Mouse (Mus musculus): ENCODE data around the gene Ndufb8. TPM values are rescaled to one million over a fixed set of nuclear protein-coding genes. Genes with fewer than 3 reads are reported as not detected.

Ndufb8 gene
- total RNA-seq (2021), result 1,000 to 10,000 TPM; 1,010 to 1,034 TPM
- long read RNA-seq, experiment 1, transcript Ndufb8-205 (5 exons, 603 nt), result minor isoform, 20 of 1,816 reads
- long read RNA-seq, experiment 1, transcript Ndufb8-202 (2 exons, 341 nt), result minor isoform, 30 of 1,816 reads
- long read RNA-seq, experiment 1, transcript Ndufb8-201 (5 exons, 680 nt), result major isoform, 1,659 of 1,816 reads
- long read RNA-seq, experiment 1, partial matches to known transcripts, result 78 of 1,816 reads
- long read RNA-seq, experiment 1, other reads (novel, unspliced or antisense), result 27 of 1,816 reads
- long read RNA-seq, experiment 2, transcript Ndufb8-202 (2 exons, 341 nt), result minor isoform, 9 of 1,176 reads
- long read RNA-seq, experiment 2, transcript Ndufb8-201 (5 exons, 680 nt), result major isoform, 1,095 of 1,176 reads
- long read RNA-seq, experiment 2, transcript Ndufb8-205 (5 exons, 603 nt), result minor isoform, 18 of 1,176 reads
- long read RNA-seq, experiment 2, partial matches to known transcripts, result 43 of 1,176 reads
- long read RNA-seq, experiment 2, other reads (novel, unspliced or antisense), result 10 of 1,176 reads

DNA sequence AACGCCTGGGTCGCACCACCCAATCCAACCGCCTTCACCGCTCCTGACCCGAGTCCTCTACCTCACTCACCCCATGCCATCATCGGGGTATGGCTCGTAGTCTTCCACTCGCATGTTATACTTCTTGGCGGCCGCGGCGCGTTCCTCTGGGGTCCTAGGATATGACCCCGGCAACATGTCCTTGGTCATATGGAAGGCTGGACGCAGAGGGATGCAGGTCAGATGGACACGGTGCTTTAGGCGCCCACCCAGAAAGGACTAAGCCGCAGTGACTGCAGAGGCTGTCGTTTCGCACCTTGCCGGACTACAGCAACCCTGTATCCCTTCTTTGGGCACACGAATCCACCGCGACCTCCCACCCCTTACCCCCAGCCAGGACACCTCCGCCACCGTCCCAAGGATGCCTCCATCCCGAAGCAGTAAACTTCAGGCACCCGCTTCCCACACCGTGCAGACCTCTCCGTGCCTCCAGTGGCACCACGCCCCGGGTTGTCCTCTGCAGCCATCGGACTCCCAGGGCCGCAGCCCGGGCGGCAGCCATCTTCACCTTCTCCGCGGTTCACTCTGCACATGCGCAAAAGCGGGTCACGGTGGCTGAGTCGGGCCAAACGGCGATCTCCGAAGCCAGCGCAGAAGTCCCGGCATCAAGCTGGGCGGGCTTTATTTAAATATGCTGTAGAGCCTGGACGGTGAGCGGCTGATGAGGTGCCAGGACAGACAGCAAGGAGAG is at the start of gene Ndufb8:
Ndufb8 (minus strand) TSS at position 580 of the 730 bp plus-strand sequence.
- peak; percentile 93 for DNase-seq

GRCm38 (mm10) chr19:44594180-44594579 is 38.9 kb upstream of the Ndufb8 start:
- DNase-seq, result no peak

DNA sequence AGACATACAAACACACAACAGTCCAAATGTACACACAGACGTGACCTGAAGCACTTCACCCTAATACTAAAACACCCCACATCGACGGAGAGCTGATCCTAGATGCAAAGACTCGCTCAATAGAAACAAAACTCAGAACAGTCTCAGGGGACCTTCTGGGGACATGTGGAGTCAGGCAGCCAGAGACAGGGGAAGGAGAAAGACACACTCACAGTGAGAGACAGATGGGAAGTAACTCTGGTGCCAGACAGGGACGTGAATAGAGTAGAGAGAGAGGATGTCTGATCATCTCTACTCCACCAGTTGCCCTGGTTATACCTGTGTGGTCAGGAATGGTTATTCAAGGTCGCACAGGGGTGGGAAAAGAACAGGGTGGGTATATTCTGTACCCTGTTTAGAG is 36.4 kb upstream of the Ndufb8 start:
- no peak for DNase-seq

DNA sequence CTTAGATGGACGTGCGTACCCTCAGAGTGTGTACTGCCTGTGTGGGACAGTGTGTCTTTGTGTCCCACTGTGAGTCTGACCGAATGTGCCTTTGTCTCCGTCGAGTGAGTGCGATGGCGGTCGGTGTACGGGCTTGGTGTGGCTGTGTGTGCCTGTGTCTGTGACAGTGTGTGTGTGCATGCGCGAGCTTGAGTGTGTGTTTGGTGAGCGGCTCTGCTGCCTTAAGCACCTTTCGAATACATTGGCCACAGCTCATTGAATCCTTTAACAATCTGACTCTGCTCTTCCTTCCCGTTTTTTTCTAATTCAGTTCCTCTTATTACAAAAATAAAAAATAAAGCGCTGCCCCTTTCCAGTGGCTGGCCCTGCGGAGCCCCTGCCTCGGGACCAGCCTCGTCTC is 35.8 kb upstream of the Ndufb8 start:
- no peak for DNase-seq

DNA sequence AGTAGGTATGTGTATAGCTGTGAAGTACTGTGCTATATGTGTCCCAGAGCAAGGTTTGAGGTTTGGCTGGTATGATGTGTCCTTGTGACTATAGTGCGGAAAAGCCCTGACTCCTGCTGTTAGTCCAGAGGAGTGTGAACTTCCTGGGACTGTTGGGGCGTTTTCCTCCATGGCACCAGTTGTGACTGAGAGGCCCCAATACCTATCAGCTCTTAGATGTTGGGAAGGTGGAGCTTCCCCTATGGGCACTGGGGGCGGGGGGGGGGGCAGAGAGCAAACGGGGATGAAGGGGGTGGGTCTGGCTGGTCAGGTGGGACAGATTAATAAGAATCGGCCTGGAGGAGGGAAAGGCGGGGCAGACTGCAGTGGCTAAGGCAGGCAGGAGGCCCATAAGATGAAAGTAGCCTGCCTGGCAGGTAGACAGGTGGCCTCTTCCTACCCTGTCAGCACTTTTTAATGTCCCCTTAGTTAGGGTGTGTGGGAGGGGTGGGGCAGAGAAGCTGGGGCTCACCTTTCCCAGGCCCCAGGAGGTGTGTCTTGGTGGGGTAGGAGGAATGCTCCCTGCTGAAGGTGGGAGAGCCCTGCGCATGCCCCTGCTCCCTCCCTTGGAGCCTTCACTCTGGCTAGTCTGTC is 34.5 kb upstream of the Ndufb8 start:
- DNase-seq, result no peak

- DNase-seq, result no peak
Observed at GRCm38 (mm10) chr19:44588036-44588435, 32.8 kb upstream of the Ndufb8 start.

- DNase-seq, result peak; percentile 79
Observed at GRCm38 (mm10) chr19:44582638-44583309, 27.5 kb upstream of the Ndufb8 start.

DNA sequence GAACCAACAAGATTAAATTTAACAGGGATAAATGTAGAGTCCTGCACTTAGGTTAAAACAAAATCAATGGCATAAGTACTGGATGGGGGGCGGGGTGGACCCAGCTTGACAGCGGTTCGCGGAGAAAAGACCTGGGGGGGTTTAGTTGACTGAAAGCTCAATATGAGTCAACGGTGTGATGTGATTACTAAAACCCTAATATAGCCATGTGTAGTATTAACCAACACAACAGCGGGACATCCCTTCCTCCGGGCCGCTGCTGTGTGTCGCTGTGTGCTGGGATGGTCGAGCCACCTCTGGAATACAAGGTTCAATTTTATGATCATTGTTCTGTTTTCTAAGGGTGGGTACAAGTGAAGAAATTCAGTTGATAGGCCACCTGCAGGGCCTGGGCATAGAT is 26.9 kb upstream of the Ndufb8 start:
- no peak for DNase-seq

DNA sequence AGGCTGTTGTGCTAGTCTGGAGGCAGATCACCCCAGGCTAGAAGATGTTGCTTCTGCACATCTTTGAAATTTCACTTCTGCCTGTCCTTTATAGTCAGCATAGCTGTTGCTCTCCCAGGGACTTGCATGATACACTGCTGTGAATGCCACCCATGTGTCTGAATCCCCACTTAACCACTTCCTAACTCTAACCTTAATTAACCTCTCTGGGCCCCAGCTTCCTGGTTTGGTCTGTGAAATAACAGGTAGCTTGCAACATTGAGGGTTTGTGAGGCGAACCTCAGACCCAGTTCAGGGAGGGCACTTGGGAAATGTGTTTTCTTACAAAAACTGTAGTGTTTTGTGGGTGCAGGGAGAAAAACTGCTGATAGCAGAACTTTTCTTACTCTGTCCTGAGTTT is 22.8 kb upstream of the Ndufb8 start:
- no peak for DNase-seq

DNA sequence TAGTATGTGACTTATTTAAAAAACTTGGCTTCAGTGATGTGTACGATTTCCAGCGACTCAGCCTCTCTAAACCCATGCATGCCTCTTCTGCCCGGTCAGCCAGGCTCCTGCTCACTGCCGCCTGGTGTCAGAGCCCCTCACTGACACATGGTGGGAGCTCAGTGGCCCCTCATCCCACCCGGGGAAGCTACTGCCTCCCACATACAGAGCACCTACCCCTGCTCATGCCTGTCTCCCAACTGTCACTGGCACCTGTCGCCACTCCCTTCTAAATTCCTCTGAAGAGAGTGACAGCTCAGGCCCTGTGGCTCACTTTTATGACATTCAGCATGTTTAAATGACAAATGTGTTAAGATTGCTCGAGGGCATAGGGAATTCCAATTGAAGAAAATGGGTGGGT is 21.0 kb upstream of the Ndufb8 start:
- no peak for DNase-seq

GRCm38 (mm10) chr19:44567763-44568162 is 12.5 kb upstream of the Ndufb8 start:
- no peak for DNase-seq

- no peak for DNase-seq
Observed at GRCm38 (mm10) chr19:44564006-44564405, 8.8 kb upstream of the Ndufb8 start.

- DNase-seq, result peak; percentile 89
Observed at GRCm38 (mm10) chr19:44562652-44563206, 7.5 kb upstream of the Ndufb8 start, which contains the start of gene Hif1an. Hif1an (plus strand) TSS chr19:44562850.

DNA sequence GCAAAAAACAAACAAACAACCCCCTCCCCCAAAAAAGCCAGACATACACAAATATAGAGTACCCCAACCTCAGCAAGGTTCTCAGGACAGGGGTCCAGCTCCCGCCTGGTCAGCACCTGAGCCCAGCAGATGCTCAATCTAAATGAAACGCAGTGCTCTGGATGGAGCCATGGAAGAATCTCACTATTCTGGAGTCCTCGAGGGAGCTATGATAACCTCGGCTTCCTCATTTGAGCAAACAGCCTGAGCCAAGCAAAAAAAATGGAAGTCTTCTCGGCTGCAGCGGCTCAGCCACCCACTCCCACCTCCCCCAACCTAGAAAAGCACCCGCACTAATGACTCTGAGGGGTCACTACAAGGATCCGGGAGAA is 765 bp downstream of the Ndufb8 start:
- no peak for DNase-seq

- DNase-seq, result no peak
Observed at GRCm38 (mm10) chr19:44553286-44553685, 2.0 kb downstream of the Ndufb8 start.

- DNase-seq, result no peak
Observed at GRCm38 (mm10) chr19:44552731-44553130, 2.5 kb downstream of the Ndufb8 start, which contains the start of gene Gm20538. Gm20538 (minus strand) TSS chr19:44552831.

DNA sequence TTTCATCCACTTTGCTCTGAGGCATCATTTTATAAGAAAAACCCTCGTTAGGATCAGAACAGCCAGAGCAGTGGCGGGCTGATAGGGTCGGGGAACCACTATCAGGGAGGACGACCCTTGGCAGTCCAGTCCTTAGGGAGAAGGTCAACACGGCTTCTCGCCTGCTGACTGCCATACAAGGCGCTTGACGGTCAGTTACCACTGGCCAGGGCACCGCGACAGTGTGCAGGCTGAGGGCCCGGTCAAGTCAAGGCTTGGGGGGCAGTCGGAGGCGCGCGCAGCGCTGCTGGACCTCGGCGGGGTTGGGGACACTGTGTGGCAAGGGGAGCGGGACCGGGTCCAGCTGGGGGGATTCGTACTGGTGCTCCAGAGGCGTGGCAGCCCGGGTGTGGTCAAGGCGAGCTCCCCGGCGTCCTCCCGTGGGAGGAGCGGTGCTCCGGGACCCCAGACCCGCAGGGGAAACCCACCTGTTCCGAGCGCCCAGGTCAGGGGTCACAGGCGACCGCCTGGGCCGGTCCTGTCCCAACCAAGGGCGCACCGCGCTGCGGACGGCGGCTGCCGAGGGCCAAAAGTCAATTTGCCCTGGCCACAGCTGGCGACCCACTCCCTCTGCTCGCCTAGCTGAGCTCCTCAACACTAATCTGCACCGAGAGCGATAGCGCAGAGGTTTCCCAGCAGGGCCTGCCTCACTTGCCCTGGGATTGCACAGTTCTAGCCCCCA is 9.8 kb downstream of the Ndufb8 start, which contains the start of gene Sec31b:
Sec31b (minus strand) TSS at position 544 of the 721 bp plus-strand sequence.
- DNase-seq, result peak; percentile 70

- DNase-seq, result no peak
Observed at GRCm38 (mm10) chr19:44544775-44545174, 10.5 kb downstream of the Ndufb8 start.

GRCm38 (mm10) chr19:44544372-44544771 is 10.9 kb downstream of the Ndufb8 start:
- no peak for DNase-seq

DNA sequence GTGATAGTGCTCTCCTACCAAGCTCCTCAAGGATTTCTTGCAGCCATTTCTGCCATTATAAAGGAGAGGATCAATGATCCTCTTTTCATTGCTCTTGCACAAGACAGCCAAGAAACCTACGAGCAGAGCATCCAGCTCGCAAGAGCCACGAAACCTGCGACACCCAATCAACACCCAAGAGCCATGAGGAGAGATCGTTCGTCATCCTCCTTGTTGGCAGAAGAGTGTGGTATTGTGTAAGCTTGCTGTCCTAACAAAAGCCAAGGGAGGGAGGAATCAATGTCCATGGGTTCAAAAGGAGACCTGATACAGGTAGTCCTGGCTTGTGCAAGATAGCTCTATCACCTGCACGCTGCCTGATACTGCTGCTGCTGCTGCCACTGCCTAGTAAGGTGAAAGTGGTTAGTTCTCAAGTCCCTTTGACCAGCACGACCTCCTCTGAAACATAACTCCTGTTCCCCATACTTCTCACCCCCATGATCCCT is 12.5 kb downstream of the Ndufb8 start:
- DNase-seq, result no peak

DNA sequence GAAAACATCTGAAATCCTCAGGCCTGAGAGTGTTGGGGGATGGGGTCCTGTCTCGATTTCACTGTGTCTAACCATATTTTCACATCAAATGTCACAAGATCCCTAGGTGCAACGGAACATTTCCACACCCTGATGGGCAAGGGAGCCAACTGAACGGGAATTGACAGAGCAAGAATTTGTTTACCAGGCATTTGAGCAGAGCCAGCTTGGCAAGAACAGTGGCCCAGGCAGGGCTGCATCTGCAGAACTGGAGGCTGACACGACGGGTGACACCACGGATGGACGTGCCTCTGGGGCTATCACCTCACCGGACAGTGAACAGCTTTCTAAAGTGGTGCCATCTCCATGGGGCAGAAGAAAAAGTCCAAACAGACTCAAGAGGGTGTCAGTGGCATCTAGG is 17.8 kb downstream of the Ndufb8 start:
- DNase-seq, result peak; percentile 64

Data from gastrocnemius, postnatal 25 days (tissue).